Mouse (Mus musculus) MEL (cell line): ENCODE measurements around the gene Gpr180. TPM values are rescaled to one million over a fixed set of nuclear protein-coding genes. Genes with fewer than 3 reads are reported as not detected.
A peak's percentile ranks its signal among the peaks of the same experiment; 100 is the strongest.

Source experiments
- DNase-seq: peaks from one replicate; pipeline ENCODE4 v3.0.0; 2011; ENCODE audit warnings: low read depth, low spot score
- H3K27ac ChIP-seq: 2 replicates; pipeline ENCODE4 v1.5.1; 2012; ENCODE audit warnings: low read depth, mild to moderate bottlenecking, control low read depth, low read length, moderate library complexity; ENCODE audit not compliant: control insufficient read depth
- H3K27me3 ChIP-seq, 2 experiments: fragments of 150-350 bp in 1 of 2; sonication (generic) in 1 of 2; 2 replicates each; pipeline ENCODE4 v1.6.1; 2012; ENCODE audit warnings: low read length in 2 of 2, mild to moderate bottlenecking in 2 of 2, improper control_type of control experiment in 1 of 2, moderate library complexity in 1 of 2; ENCODE audit not compliant: insufficient read depth in 2 of 2, control insufficient read depth in 1 of 2
- H3K36me3 ChIP-seq, 2 experiments: 2 replicates each; pipeline ENCODE4 v1.6.1; 2012 to 2014; ENCODE audit warnings: low read length in 2 of 2, improper control_type of control experiment in 1 of 2, inconsistent platforms in 1 of 2, mild to moderate bottlenecking in 1 of 2; ENCODE audit not compliant: insufficient read depth in 2 of 2, control insufficient read depth in 1 of 2
- H3K4me1 ChIP-seq, 2 experiments: fragments of 150-350 bp in 1 of 2; sonication (generic) in 1 of 2; 2 replicates each; pipeline ENCODE4 v1.6.1; 2012; ENCODE audit warnings: low read length in 2 of 2, improper control_type of control experiment in 1 of 2, mild to moderate bottlenecking in 1 of 2; ENCODE audit not compliant: insufficient read depth in 2 of 2, control insufficient read depth in 1 of 2
- H3K4me3 ChIP-seq, 2 experiments: fragments of 150-350 bp in 1 of 2; sonication (generic) in 1 of 2; 2 replicates each; pipeline ENCODE4 v1.5.1; 2012; ENCODE audit warnings: low read depth in 2 of 2, low read length in 2 of 2, mild to moderate bottlenecking in 2 of 2, moderate library complexity in 2 of 2, control low read depth in 1 of 2, improper control_type of control experiment in 1 of 2; ENCODE audit not compliant: control insufficient read depth in 1 of 2, insufficient read depth in 1 of 2
- H3K79me2 ChIP-seq: 2 replicates; pipeline ENCODE4 v1.6.1; 2012; ENCODE audit warnings: mild to moderate bottlenecking, low read length, moderate library complexity; ENCODE audit not compliant: control insufficient read depth, poor library complexity, insufficient read depth
- H3K9ac ChIP-seq: 2 replicates; pipeline ENCODE4 v1.6.1; 2012; ENCODE audit warnings: low read depth, mild to moderate bottlenecking, control low read depth, low read length, moderate library complexity; ENCODE audit not compliant: control insufficient read depth, poor library complexity, severe bottlenecking
- H3K9me3 ChIP-seq: fragments of 150-350 bp; sonication (generic); replicated peaks from 2 replicates; pipeline ENCODE4 v1.6.1; 2012; ENCODE audit warnings: mild to moderate bottlenecking, low read length, improper control_type of control experiment, moderate library complexity; ENCODE audit not compliant: insufficient read depth
- CHD1 ChIP-seq: IDR thresholded peaks from 2 replicates; pipeline ENCODE4 v1.6.1; 2012; ENCODE audit warnings: low read depth, mild to moderate bottlenecking, inconsistent platforms, low read length, improper control_type of control experiment
- CHD2 ChIP-seq: IDR thresholded peaks from 2 replicates; pipeline ENCODE4 v1.6.1; 2011; ENCODE audit warnings: low read length, improper control_type of control experiment
- CTCF ChIP-seq, 3 experiments: IDR thresholded peaks in 2 of 3; conservative IDR thresholded peaks in 1 of 3; 2 replicates each; pipeline ENCODE4 v1.5.1; 2011 to 2012; ENCODE audit warnings: low read length in 3 of 3, low read depth in 2 of 3, mild to moderate bottlenecking in 2 of 3, improper control_type of control experiment in 1 of 3, inconsistent platforms in 1 of 3, mixed read lengths in 1 of 3, moderate library complexity in 1 of 3; ENCODE audit not compliant: control insufficient read depth in 1 of 3, insufficient read depth in 1 of 3, poor library complexity in 1 of 3, severe bottlenecking in 1 of 3
- MAZ ChIP-seq: IDR thresholded peaks from 2 replicates; pipeline ENCODE4 v1.6.1; 2012; ENCODE audit warnings: low read depth, mild to moderate bottlenecking, inconsistent platforms, low read length, improper control_type of control experiment
- MEF2A ChIP-seq: IDR thresholded peaks from 2 replicates; pipeline ENCODE4 v1.6.1; 2014; ENCODE audit warnings: low read depth, mild to moderate bottlenecking, inconsistent platforms, low read length, improper control_type of control experiment; ENCODE audit not compliant: poor library complexity, insufficient replicate concordance, severe bottlenecking; ENCODE audit errors: extremely low read depth
- MXI1 ChIP-seq: IDR thresholded peaks from 2 replicates; pipeline ENCODE4 v1.6.1; 2011; ENCODE audit warnings: mild to moderate bottlenecking, low read depth, low read length, improper control_type of control experiment
- NELFE ChIP-seq: IDR thresholded peaks from 2 replicates; pipeline ENCODE4 v1.6.1; 2011; ENCODE audit warnings: low read depth, low read length, improper control_type of control experiment
- NRF1 ChIP-seq: IDR thresholded peaks from 2 replicates; pipeline ENCODE4 v1.6.1; 2014; ENCODE audit warnings: low read depth, mild to moderate bottlenecking, inconsistent platforms, low read length, improper control_type of control experiment, moderate library complexity; ENCODE audit not compliant: poor library complexity, insufficient read depth, severe bottlenecking
- POLR2A ChIP-seq, 2 experiments: IDR thresholded peaks; 2 replicates each; pipeline ENCODE4 v1.6.1; 2011 to 2012; ENCODE audit warnings: low read length in 2 of 2, mild to moderate bottlenecking in 2 of 2, control low read depth in 1 of 2, improper control_type of control experiment in 1 of 2, low read depth in 1 of 2, moderate library complexity in 1 of 2; ENCODE audit not compliant: control insufficient read depth in 1 of 2, insufficient read depth in 1 of 2, poor library complexity in 1 of 2
- RAD21 ChIP-seq: IDR thresholded peaks from 2 replicates; pipeline ENCODE4 v1.6.1; 2011; ENCODE audit warnings: mild to moderate bottlenecking, low read depth, low read length, improper control_type of control experiment
- SMC3 ChIP-seq: IDR thresholded peaks from 2 replicates; pipeline ENCODE4 v1.6.1; 2011; ENCODE audit warnings: low read depth, low read length, improper control_type of control experiment
- TAL1 ChIP-seq: IDR thresholded peaks from 2 replicates; pipeline ENCODE4 v1.6.1; 2012; ENCODE audit warnings: mild to moderate bottlenecking, inconsistent platforms, low read length, moderate library complexity, mixed read lengths
- USF1 ChIP-seq: IDR thresholded peaks from 2 replicates; pipeline ENCODE4 v1.6.1; 2014; ENCODE audit warnings: low read depth, mild to moderate bottlenecking, inconsistent platforms, low read length, improper control_type of control experiment, moderate library complexity
- ZC3H11A ChIP-seq: IDR thresholded peaks from 2 replicates; pipeline ENCODE4 v1.6.1; 2012; ENCODE audit warnings: low read depth, mild to moderate bottlenecking, inconsistent platforms, low read length, improper control_type of control experiment
- ZKSCAN1 ChIP-seq: IDR thresholded peaks from 2 replicates; pipeline ENCODE4 v1.6.1; 2012; ENCODE audit warnings: low read depth, mild to moderate bottlenecking, inconsistent platforms, low read length, improper control_type of control experiment, moderate library complexity
- polyA plus RNA-seq, 2 experiments: library from polyadenylated mRNA; stranded (reverse) in 1 of 2; unstranded in 1 of 2; fragments of >175 nt in 1 of 2; fragments of >200 nt in 1 of 2; gene quantifications; 2 replicates each; pipeline versions ENCODE4 v1.2.1 to v1.2.4; 2012; ENCODE audit warnings: low replicate concordance in 2 of 2, low read depth in 1 of 2; ENCODE audit not compliant: insufficient read length in 2 of 2, insufficient read depth in 1 of 2, missing spikeins in 1 of 2
- total RNA-seq: library from RNA; depleted of rRNA; stranded (reverse); fragments of 300-350 nt; gene quantifications from 2 replicates; pipeline ENCODE4 v1.2.3, GENCODE M21; 2012

The Gpr180 gene
- total and polyA plus RNA-seq, 3 experiments, result 12.6 to 14.8 TPM; not detected in 1

- Histone ChIP-seq H3K27ac (no peak overlapping the region), H3K36me3 (no peaks in the 10 kb centered on the region), H3K79me2 (no peaks in the 10 kb centered on the region), H3K9ac (no peak overlapping the region), H3K27me3 (no peaks in the 10 kb centered on the region), H3K4me3 (no peak overlapping the region), H3K9me3 (no peaks in the 10 kb centered on the region), H3K4me1 (no peaks in the 10 kb centered on the region)
- TF ChIP-seq ZC3H11A, result peak; percentile 26; the same call in 1 of the 2 replicates
- peak; percentile 64 for TF ChIP-seq SMC3
- TF ChIP-seq NELFE, result no peak
- TF ChIP-seq MEF2A, result no peak
- peak; percentile 48 for TF ChIP-seq RAD21
- TF ChIP-seq CTCF (IDR thresholded peaks at IDR 0.05 in 2 of 3, conservative IDR thresholded peaks at IDR 0.05 in 1 of 3; ENCODE audit: control insufficient read depth in 1 of 3, insufficient read depth in 1 of 3, low read depth in 2 of 3, low read length in 3 of 3, poor library complexity in 1 of 3, severe bottlenecking in 1 of 3), result peak; percentile 74 to 84 (median 81)
- TF ChIP-seq CHD2, result no peak
- DNase-seq, result peak; percentile 46
Measured at GRCm38 (mm10) chr14:118157146-118157545, 20.2 kb downstream of the Gpr180 start.

- Histone ChIP-seq H3K27ac (no peak overlapping the region), H3K9ac (no peak overlapping the region), H3K79me2 (no peaks in the 10 kb centered on the region), H3K36me3 (no peaks in the 10 kb centered on the region), H3K4me1 (no peaks in the 10 kb centered on the region), H3K4me3 (no peak overlapping the region), H3K9me3 (no peaks in the 10 kb centered on the region), H3K27me3 (no peaks in the 10 kb centered on the region)
- no peak for DNase-seq
- TF ChIP-seq USF1 (no peak), SMC3 (no peak), MAZ (no peak), NRF1 (no peak)
Measured at GRCm38 (mm10) chr14:118161751-118162150, 24.8 kb downstream of the Gpr180 start.

GRCm38 (mm10) chr14:118162640-118163039 lies 25.7 kb downstream of the Gpr180 start:
- no peaks in the 10 kb centered on the region for H3K4me1 ChIP-seq
- no peak overlapping the region for H3K27ac ChIP-seq
- no peak overlapping the region for H3K4me3 ChIP-seq
- no peaks in the 10 kb centered on the region for H3K79me2 ChIP-seq
- no peaks in the 10 kb centered on the region for H3K9me3 ChIP-seq
- TF ChIP-seq ZKSCAN1 (no peak), MXI1 (no peak), CHD1 (no peak), CTCF (IDR thresholded peaks at IDR 0.05 in 2 of 3, conservative IDR thresholded peaks at IDR 0.05 in 1 of 3; ENCODE audit: control insufficient read depth in 1 of 3, insufficient read depth in 1 of 3, low read depth in 2 of 3, low read length in 3 of 3, poor library complexity in 1 of 3, severe bottlenecking in 1 of 3) (no peak), TAL1 (no peak), POLR2A (IDR thresholded peaks at IDR 0.05; ENCODE audit: control insufficient read depth in 1 of 2, insufficient read depth in 1 of 2, low read depth in 1 of 2, low read length in 2 of 2, poor library complexity in 1 of 2) (no peak)
- H3K27me3 ChIP-seq, result no peaks in the 10 kb centered on the region
- no peak overlapping the region for H3K9ac ChIP-seq
- DNase-seq, result no peak
- no peaks in the 10 kb centered on the region for H3K36me3 ChIP-seq
